Comparison of ENCODE assay signal across 31 mouse cellular contexts in genomic region chr6:120480361-120480760, GRCm38 (mm10). TPM values are rescaled to one million over a fixed set of nuclear protein-coding genes. Genes with fewer than 3 reads are reported as not detected.
DNase-seq lines count a peak whose midpoint lies in the region; ATAC-seq and TF ChIP-seq lines count a peak whose summit lies in the region.
"Had no signal": no experiment of that assay in that cellular context is flagged by ENCODE, and none has a peak within 500 bp of the region (broad histone marks: within the 10 kb centered on the region; RNA-seq: fewer than 3 reads in every experiment).

No protein-coding gene starts in this region.

- ATAC-seq in midbrain, embryonic 11.5 days (ENCODE audit: low FRiP score) = no peak
- ATAC-seq: forebrain, embryonic 16.5 days; hindbrain, embryonic 16.5 days; Patski had no signal

- H3K9ac ChIP-seq in midbrain, embryonic 11.5 days (ENCODE audit: low read length) = no peak overlapping the region
- H3K9ac ChIP-seq: heart, embryonic 15.5 days; kidney, embryonic 15.5 days; liver, embryonic 15.5 days; lung, embryonic 14.5 days; midbrain, embryonic 12.5 days; neural tube, embryonic 13.5 days had no signal

- WGBS in midbrain, embryonic 11.5 days = 91% methylated on average over 5 of the region's 5 CpGs

- H3K9me3 ChIP-seq in midbrain, embryonic 11.5 days (ENCODE audit: control insufficient read depth, low read length) = no peaks in the 10 kb centered on the region
- H3K9me3 ChIP-seq: heart, embryonic 10.5 days; heart, embryonic 15.5 days; kidney, embryonic 15.5 days; liver, embryonic 15.5 days; midbrain, embryonic 12.5 days; neural tube, embryonic 13.5 days had no signal

- TF ChIP-seq POLR2A in cortical plate, adult 2 months (IDR thresholded peaks at IDR 0.05; ENCODE audit: extremely low read depth, insufficient read depth, low read length) = 0 out of 2 replicates have a peak, but pooled peaks have one; percentile 23

- peaks cover 7% of the 10 kb centered on the region for H3K4me1 ChIP-seq in cortical plate, adult 2 months (ENCODE audit: control insufficient read depth, insufficient read depth, low read length)
- H3K4me1 ChIP-seq in midbrain, embryonic 11.5 days (ENCODE audit: control insufficient read depth, insufficient read depth, low read length) = no peaks in the 10 kb centered on the region
- H3K4me1 ChIP-seq: neural tube, embryonic 13.5 days had no signal

- H3K4me2 ChIP-seq in midbrain, embryonic 11.5 days = no peak overlapping the region
- H3K4me2 ChIP-seq: heart, embryonic 15.5 days; kidney, embryonic 15.5 days; liver, embryonic 15.5 days; lung, embryonic 14.5 days; midbrain, embryonic 12.5 days; neural tube, embryonic 13.5 days had no signal

- no peaks in the 10 kb centered on the region for H3K27me3 ChIP-seq in midbrain, embryonic 11.5 days (ENCODE audit: control insufficient read depth, insufficient read depth, low read length)
- H3K27me3 ChIP-seq: heart, embryonic 15.5 days; kidney, embryonic 15.5 days; liver, embryonic 15.5 days; midbrain, embryonic 12.5 days; neural tube, embryonic 13.5 days; Patski had no signal

- peak overlapping the region; percentile 85 for H3K27ac ChIP-seq in left cerebral cortex, adult 2 months
- H3K27ac ChIP-seq in cortical plate, adult 2 months (ENCODE audit: insufficient read depth, low read length) = peak overlapping the region; percentile 66; the same call in 1 of the 2 replicates
- H3K27ac ChIP-seq in midbrain, embryonic 11.5 days (ENCODE audit: low read depth, low read length) = no peak overlapping the region
- H3K27ac ChIP-seq: heart, embryonic 10.5 days; heart, embryonic 15.5 days; kidney, embryonic 15.5 days; liver, embryonic 15.5 days; midbrain, embryonic 12.5 days; neural tube, embryonic 13.5 days had no signal

- intact Hi-C loops in left cerebral cortex, adult 2 months (cut with DNase I) = loop anchor here (1.0 to 5.0 kb wide), 2 partner anchors 24 to 38 kb away; no protein-coding TSS in a partner anchor

- no peak for TF ChIP-seq CTCF in left cerebral cortex, adult 2 months (IDR thresholded peaks at IDR 0.05)
- TF ChIP-seq CTCF in cortical plate, adult 2 months (IDR thresholded peaks at IDR 0.05; ENCODE audit: extremely low read depth, insufficient read depth, low read length) = no peak

- no peaks in the 10 kb centered on the region for H3K36me3 ChIP-seq in midbrain, embryonic 11.5 days (ENCODE audit: control insufficient read depth, insufficient read depth, low read length)
- H3K36me3 ChIP-seq: midbrain, embryonic 12.5 days had no signal

- peak; percentile 69 for DNase-seq in layer of hippocampus, adult 11-12 months (ENCODE audit: low spot score)
- no peak for DNase-seq in layer of hippocampus, postnatal 25 days (ENCODE audit: extremely low spot score in 1 of 2, low spot score in 1 of 2)
- no peak for DNase-seq in left cerebral cortex, adult 2 months (ENCODE audit: extremely low spot score in 1 of 2, low spot score in 2 of 2)
- DNase-seq in left cerebral cortex, adult 11 months (ENCODE audit: low spot score) = no peak
- DNase-seq in right cerebral cortex, postnatal 36 days (ENCODE audit: low spot score in 2 of 2) = peak; percentile 67 to 83
- DNase-seq in midbrain, embryonic 11.5 days (ENCODE audit: low spot score, missing footprints) = no peak
- DNase-seq: adrenal gland, postnatal 14 days; cerebellum, adult 11-12 months; cerebellum, postnatal 10 days; gastrocnemius, postnatal 25 days; heart, adult 11 months; kidney, adult 18-20 months; kidney, postnatal 25 days; lung, embryonic 14.5 days; thymus, postnatal 4 days had no signal

- H3K4me3 ChIP-seq in left cerebral cortex, adult 2 months = no peak overlapping the region
- H3K4me3 ChIP-seq in cortical plate, adult 2 months (ENCODE audit: insufficient read depth, low read length) = no peak overlapping the region
- no peak overlapping the region for H3K4me3 ChIP-seq in midbrain, embryonic 11.5 days (ENCODE audit: low read depth, low read length)
- H3K4me3 ChIP-seq: erythroblast, embryonic 14.5 days; heart, embryonic 10.5 days; heart, embryonic 15.5 days; kidney, embryonic 15.5 days; liver, embryonic 15.5 days; midbrain, embryonic 12.5 days; neural tube, embryonic 13.5 days had no signal

RNA-seq across cellular contexts. Expression of gene Tmem121b, which starts 13.2 kb away (rescaled TPM):
- total RNA-seq in layer of hippocampus, postnatal 25 days (2021) = 10 to 100 TPM; 44.8 to 45.3 TPM
- total RNA-seq in left cerebral cortex, adult 2 months (2021) = 10 to 100 TPM; 56.1 to 57.4 TPM
- 39.3 and 40.5 TPM in 2 replicates for polyA plus RNA-seq in cortical plate, adult 2 months (2012; rRNA removed)
- 0.78 and 0.88 TPM in 2 replicates for polyA plus RNA-seq in midbrain, embryonic 11.5 days (2014; fragmentation: Nextera tagmentation; extraction: Ambion mirVana)
- total RNA-seq: gastrocnemius, adult 18-20 months; gastrocnemius, postnatal 25 days; heart, postnatal 25 days; liver, adult 2 months; megakaryocyte, adult 5-6 weeks; MEL had no signal
- polyA plus RNA-seq: erythroblast, embryonic 14.5 days; heart, embryonic 15.5 days; liver, adult 2 months; liver, embryonic 15.5 days had no signal

RNA-seq across cellular contexts. Expression of gene Il17ra, which starts 17.3 kb away (rescaled TPM):
- total RNA-seq in layer of hippocampus, postnatal 25 days (2021) = 1 to 10 TPM; 4.1 to 7.2 TPM
- 10 to 100 TPM; 14.8 to 19.7 TPM for total RNA-seq in left cerebral cortex, adult 2 months (2021)
- polyA plus RNA-seq in cortical plate, adult 2 months (2012; rRNA removed) = 16.6 and 17.9 TPM in 2 replicates
- polyA plus RNA-seq in midbrain, embryonic 11.5 days (2014; fragmentation: Nextera tagmentation; extraction: Ambion mirVana) = 1.6 and 2.0 TPM in 2 replicates

RNA-seq across cellular contexts. Expression of gene Hdhd5, which starts 50.8 kb away (rescaled TPM):
- 10 to 100 TPM; 26.2 to 35.9 TPM for total RNA-seq in layer of hippocampus, postnatal 25 days (2021)
- 10 to 100 TPM; 35.2 to 41.0 TPM for total RNA-seq in left cerebral cortex, adult 2 months (2021)
- 45.6 and 46.9 TPM in 2 replicates for polyA plus RNA-seq in cortical plate, adult 2 months (2012; rRNA removed)
- polyA plus RNA-seq in midbrain, embryonic 11.5 days (2014; fragmentation: Nextera tagmentation; extraction: Ambion mirVana) = 12.4 and 15.0 TPM in 2 replicates

Comparison
In these comparisons a context has a peak if more than half of its experiments do, and no peak if none do; other contexts are left out.
1. DNase-seq: peak in layer of hippocampus, adult 11-12 months (single experiment) and right cerebral cortex, postnatal 36 days (2 of 2); none in layer of hippocampus, postnatal 25 days (0 of 2), left cerebral cortex, adult 2 months (0 of 2), left cerebral cortex, adult 11 months (single experiment) and midbrain, embryonic 11.5 days (single experiment).